Mouse (Mus musculus) lung, postnatal 0 days (tissue): Measurements from ENCODE around the gene Ddb1. TPM values are rescaled to one million over a fixed set of nuclear protein-coding genes. Genes with fewer than 3 reads are reported as not detected.

ENCODE experiments used
- ATAC-seq: fragments of 200-750 bp; cut with Nextera tagmentation; 2 replicates; pipeline ENCODE4 v1.8.0; 2017; ENCODE audit warnings: moderate library complexity
- DNase-seq: peaks from one replicate; pipeline ENCODE4 v3.0.0-alpha.2; 2016; ENCODE audit warnings: low spot score
- H3K27ac ChIP-seq: fragments of 300-500 bp; sonication (generic); 2 replicates; pipeline ENCODE4 v1.5.1; 2014; ENCODE audit warnings: antibody characterized with exemption, mild to moderate bottlenecking, low read length, mixed read lengths
- H3K27me3 ChIP-seq: fragments of 300-500 bp; sonication (generic); replicated peaks from 2 replicates; pipeline ENCODE4 v1.6.1; 2014; ENCODE audit warnings: low read length, mixed read lengths; ENCODE audit not compliant: insufficient read depth
- H3K36me3 ChIP-seq: fragments of 300-500 bp; sonication (generic); 2 replicates; pipeline ENCODE4 v1.6.1; 2014; ENCODE audit warnings: low read length, mixed read lengths; ENCODE audit not compliant: insufficient read depth
- H3K4me1 ChIP-seq: fragments of 300-500 bp; sonication (generic); 2 replicates; pipeline ENCODE4 v1.6.1; 2014; ENCODE audit warnings: antibody characterized with exemption, low read depth, low read length, mixed read lengths; ENCODE audit not compliant: insufficient read depth
- H3K4me2 ChIP-seq: fragments of 300-500 bp; sonication (generic); replicated peaks from 2 replicates; pipeline ENCODE4 v1.6.1; 2014; ENCODE audit warnings: low read depth, mild to moderate bottlenecking, low read length, moderate library complexity, mixed read lengths
- H3K4me3 ChIP-seq: fragments of 300-500 bp; sonication (generic); 2 replicates; pipeline ENCODE4 v1.5.1; 2014; ENCODE audit warnings: low read depth, low read length
- H3K9ac ChIP-seq: fragments of 300-500 bp; sonication (generic); replicated peaks from 2 replicates; pipeline ENCODE4 v1.6.1; 2014; ENCODE audit warnings: low read depth, mild to moderate bottlenecking
- H3K9me3 ChIP-seq: fragments of 300-500 bp; sonication (generic); 2 replicates; pipeline ENCODE4 v1.6.1; 2016; ENCODE audit warnings: low read length, mixed read lengths
- CTCF ChIP-seq: IDR thresholded peaks from 2 replicates; pipeline ENCODE4 v1.5.1; 2016; ENCODE audit warnings: antibody characterized with exemption, mild to moderate bottlenecking
- EP300 ChIP-seq: IDR thresholded peaks from 2 replicates; pipeline ENCODE4 v1.6.1; 2016; ENCODE audit warnings: antibody characterized with exemption, mild to moderate bottlenecking, control low read depth
- WGBS: fragments of 180-500 bp; shearing (Covaris S2); extraction: QIAGEN DNeasy Blood & Tissue Kit; methylation state at CpG from one replicate; pipeline ENCODE4 v1.1.7; 2014; 5-methylcytosine and 5-hydroxymethylcytosine counted together
- polyA plus RNA-seq: library from polyadenylated mRNA; unstranded; fragments of >200 nt; fragmentation: Nextera tagmentation; extraction: Ambion mirVana; gene quantifications from 2 replicates; pipeline ENCODE4 v1.2.1, GENCODE M21; 2015

Ddb1 gene
- polyA plus RNA-seq, 1 experiment from 2014 or later, result 178 TPM

GRCm38 (mm10) chr19:10589127-10589857 is 15.8 kb upstream of the Ddb1 start:
- 58% methylated on average over 5 of the region's 5 CpGs for WGBS
- no peaks in the 10 kb centered on the region for H3K4me1 ChIP-seq
- ATAC-seq (no peak), DNase-seq (no peak)
- no peaks in the 10 kb centered on the region for H3K9me3 ChIP-seq
- peaks cover 26% of the 10 kb centered on the region for H3K36me3 ChIP-seq
- no peak overlapping the region for H3K4me3 ChIP-seq
- H3K4me2 ChIP-seq, result no peak overlapping the region
- H3K27me3 ChIP-seq, result no peaks in the 10 kb centered on the region
- no peak overlapping the region for H3K27ac ChIP-seq
- no peak overlapping the region for H3K9ac ChIP-seq
- no peak for TF ChIP-seq CTCF
- TF ChIP-seq EP300, result no peak

- H3K27me3 ChIP-seq, result no peaks in the 10 kb centered on the region
- peaks cover 23% of the 10 kb centered on the region for H3K36me3 ChIP-seq
- no peak overlapping the region for H3K9ac ChIP-seq
- 67% methylated on average over 3 of the region's 3 CpGs for WGBS
- H3K9me3 ChIP-seq, result no peaks in the 10 kb centered on the region
- H3K4me3 ChIP-seq, result no peak overlapping the region
- no peak overlapping the region for H3K4me2 ChIP-seq
- no peak for DNase-seq
- no peak overlapping the region for H3K27ac ChIP-seq
- H3K4me1 ChIP-seq, result no peaks in the 10 kb centered on the region
- ATAC-seq, result no peak
- TF ChIP-seq EP300 (no peak), CTCF (no peak)
Measured at GRCm38 (mm10) chr19:10590301-10590700, 14.8 kb upstream of the Ddb1 start.

- H3K4me1 ChIP-seq, result no peaks in the 10 kb centered on the region
- H3K9ac ChIP-seq, result no peak overlapping the region
- TF ChIP-seq CTCF, result no peak
- TF ChIP-seq EP300, result no peak
- DNase-seq, result no peak
- H3K4me3 ChIP-seq, result no peak overlapping the region
- ATAC-seq, result no peak
- H3K4me2 ChIP-seq, result no peak overlapping the region
- no peaks in the 10 kb centered on the region for H3K9me3 ChIP-seq
- no peak overlapping the region for H3K27ac ChIP-seq
- H3K27me3 ChIP-seq, result no peaks in the 10 kb centered on the region
- peaks cover 16% of the 10 kb centered on the region for H3K36me3 ChIP-seq
- 88% methylated on average over 6 of the region's 6 CpGs for WGBS
Measured at GRCm38 (mm10) chr19:10591659-10592377, 13.3 kb upstream of the Ddb1 start.

GRCm38 (mm10) chr19:10598188-10598587 is 6.9 kb upstream of the Ddb1 start:
- TF ChIP-seq EP300 (no peak), CTCF (peak; percentile 48)
- H3K36me3 ChIP-seq, result no peaks in the 10 kb centered on the region
- no peaks in the 10 kb centered on the region for H3K9me3 ChIP-seq
- H3K4me2 ChIP-seq, result no peak overlapping the region
- ATAC-seq, result no peak
- no peaks in the 10 kb centered on the region for H3K27me3 ChIP-seq
- no peak overlapping the region for H3K27ac ChIP-seq
- no peak overlapping the region for H3K9ac ChIP-seq
- DNase-seq, result no peak
- no peak overlapping the region for H3K4me3 ChIP-seq
- WGBS, result 34% methylated on average over 3 of the region's 3 CpGs
- H3K4me1 ChIP-seq, result peaks cover 4% of the 10 kb centered on the region; the same call in 1 of the 2 replicates

- no peaks in the 10 kb centered on the region for H3K27me3 ChIP-seq
- no peak for DNase-seq
- H3K9me3 ChIP-seq, result no peaks in the 10 kb centered on the region
- WGBS, result 84% methylated on average over 2 of the region's 2 CpGs
- no peak for TF ChIP-seq EP300
- TF ChIP-seq CTCF, result no peak
- peaks cover 4% of the 10 kb centered on the region; the same call in 1 of the 2 replicates for H3K4me1 ChIP-seq
- H3K4me2 ChIP-seq, result no peak overlapping the region
- H3K36me3 ChIP-seq, result no peaks in the 10 kb centered on the region
- H3K27ac ChIP-seq, result no peak overlapping the region
- no peak for ATAC-seq
- no peak overlapping the region for H3K4me3 ChIP-seq
- no peak overlapping the region for H3K9ac ChIP-seq
Measured at GRCm38 (mm10) chr19:10599648-10600047, 5.5 kb upstream of the Ddb1 start.

GRCm38 (mm10) chr19:10602247-10602769 is 2.8 kb upstream of the Ddb1 start:
- TF ChIP-seq CTCF (no peak), EP300 (no peak)
- Histone ChIP-seq H3K9me3 (no peaks in the 10 kb centered on the region), H3K9ac (peak overlapping the region; percentile 35), H3K4me2 (peak overlapping the region; percentile 53), H3K27me3 (no peaks in the 10 kb centered on the region), H3K36me3 (no peaks in the 10 kb centered on the region), H3K4me3 (peak overlapping the region; percentile 22), H3K27ac (peak overlapping the region; percentile 77), H3K4me1 (peaks cover 9% of the 10 kb centered on the region; the same call in 1 of the 2 replicates)
- WGBS, result 7% methylated on average over 6 of the region's 6 CpGs
- no peak for ATAC-seq
- peak; percentile 57 for DNase-seq
